Mouse (Mus musculus) layer of hippocampus, adult 11-12 months (tissue): ENCODE data around the gene Itpa.
A peak's percentile ranks its signal among the peaks of the same experiment; 100 is the strongest.
"Not testable (repeated sequence)": the region's sequence is repeated elsewhere in the genome, so short reads cannot be mapped to it uniquely, and the experiment has no call there.

Experiments used
- DNase-seq: peaks from one replicate; pipeline ENCODE4 v3.0.0; 2022; ENCODE audit warnings: low spot score

Gene Itpa

GRCm38 (mm10) chr2:130667559-130667958, at the start of gene Itpa:
Gene Itpa, plus strand, starts transcription at chr2:130667610.
- DNase-seq = peak; percentile 87

- no peak for DNase-seq
Observed at GRCm38 (mm10) chr2:130618972-130619371, 48.4 kb upstream of the Itpa start.

- no peak for DNase-seq
Observed at GRCm38 (mm10) chr2:130628424-130628823, 39.0 kb upstream of the Itpa start.

- DNase-seq = no peak
Observed at GRCm38 (mm10) chr2:130629080-130629838, 38.2 kb upstream of the Itpa start.

GRCm38 (mm10) chr2:130629839-130630203, 37.6 kb upstream of the Itpa start, which contains the start of the genes Fastkd5 and Ubox5:
Gene Fastkd5, minus strand, starts transcription at chr2:130630027.
Gene Ubox5, minus strand, starts transcription at chr2:130630038.
- peak; percentile 90 for DNase-seq

- DNase-seq = no peak
Observed at GRCm38 (mm10) chr2:130632416-130632815, 35.0 kb upstream of the Itpa start.

GRCm38 (mm10) chr2:130632887-130633675, 34.3 kb upstream of the Itpa start:
- no peak for DNase-seq

- no peak for DNase-seq
Observed at GRCm38 (mm10) chr2:130634006-130634738, 33.2 kb upstream of the Itpa start.

GRCm38 (mm10) chr2:130634739-130635411, 32.5 kb upstream of the Itpa start:
- DNase-seq = no peak

- no peak for DNase-seq
Observed at GRCm38 (mm10) chr2:130635847-130636246, 31.6 kb upstream of the Itpa start.

GRCm38 (mm10) chr2:130638101-130638611, 29.3 kb upstream of the Itpa start:
- no peak for DNase-seq

- DNase-seq = no peak
Observed at GRCm38 (mm10) chr2:130639276-130639675, 28.1 kb upstream of the Itpa start.

GRCm38 (mm10) chr2:130641351-130642025, 25.9 kb upstream of the Itpa start:
- DNase-seq = no peak

- DNase-seq = no peak
Observed at GRCm38 (mm10) chr2:130642197-130642660, 25.2 kb upstream of the Itpa start.

- DNase-seq = peak; percentile 91
Observed at GRCm38 (mm10) chr2:130642684-130643369, 24.6 kb upstream of the Itpa start, which contains the start of gene Lzts3. Gene Lzts3, minus strand, starts transcription at chr2:130642803.

GRCm38 (mm10) chr2:130645198-130645597, 22.2 kb upstream of the Itpa start:
- no peak for DNase-seq

GRCm38 (mm10) chr2:130649028-130649427, 18.4 kb upstream of the Itpa start:
- not testable (repeated sequence) for DNase-seq

GRCm38 (mm10) chr2:130653303-130653702, 14.1 kb upstream of the Itpa start:
- no peak for DNase-seq

- DNase-seq = no peak
Observed at GRCm38 (mm10) chr2:130653760-130654159, 13.7 kb upstream of the Itpa start.

GRCm38 (mm10) chr2:130655660-130656339, 11.6 kb upstream of the Itpa start:
- no peak for DNase-seq
